Mouse (Mus musculus) frontal cortex, adult 2 months (tissue): ENCODE data around the gene Arf4. TPM values are rescaled to one million over a fixed set of nuclear protein-coding genes. Genes with fewer than 3 reads are reported as not detected.
"Not testable (repeated sequence)": the region's sequence is repeated elsewhere in the genome, so short reads cannot be mapped to it uniquely, and the experiment has no call there.

ENCODE experiments used
- DNase-seq, 2 experiments: peaks; one replicate each; pipeline ENCODE4 v3.0.0; 2022; ENCODE audit warnings: low spot score in 1 of 2; ENCODE audit errors: extremely low spot score in 1 of 2
- polyA plus RNA-seq: library from polyadenylated mRNA; depleted of rRNA; stranded (reverse); fragments of >200 nt; gene quantifications from 2 replicates; pipeline ENCODE4 v1.2.3, GENCODE M21; 2012

Arf4 gene
- polyA plus RNA-seq, 1 experiment, result 107 TPM

DNA sequence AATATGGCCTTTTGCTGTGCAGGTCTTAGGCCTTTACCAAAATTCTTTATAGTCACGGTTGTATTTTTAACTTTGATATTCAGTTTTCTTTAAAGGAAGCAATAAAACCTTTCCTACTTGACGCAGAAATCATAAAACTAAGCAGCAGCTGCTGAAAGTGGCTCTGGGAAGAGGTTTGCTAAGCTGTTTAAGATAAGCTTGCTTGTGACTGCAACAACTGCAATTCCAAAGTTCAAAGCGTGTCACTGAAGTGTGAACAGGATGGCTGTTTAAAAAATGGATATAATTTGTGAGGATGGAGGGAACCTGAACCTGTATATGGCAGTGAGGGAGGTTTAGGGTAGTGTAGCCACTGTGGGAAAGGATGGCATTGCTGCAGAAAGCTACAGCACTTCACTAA is 24.1 kb downstream of the Arf4 start:
- no peak for DNase-seq

DNA sequence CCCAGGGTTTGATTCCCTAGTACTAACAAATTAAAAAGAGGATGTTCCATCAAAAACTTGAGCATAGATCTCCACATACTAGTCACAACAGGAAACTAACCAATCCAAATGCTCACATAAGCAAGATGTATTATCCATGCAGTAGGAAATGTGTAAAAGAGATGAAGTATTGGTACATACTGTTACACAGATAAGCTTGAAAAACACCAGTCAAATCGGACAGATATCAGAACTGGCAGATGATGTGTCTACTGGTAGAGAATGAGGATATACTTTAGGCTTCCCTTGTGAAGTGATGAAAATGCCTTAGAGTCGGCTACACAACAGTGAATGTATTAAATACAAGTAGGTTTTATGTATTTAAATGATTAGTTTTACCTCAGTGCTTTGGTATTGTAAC is 24.6 kb downstream of the Arf4 start:
- no peak for DNase-seq

- DNase-seq, result no peak
Observed at GRCm38 (mm10) chr14:26663851-26664250, 26.0 kb downstream of the Arf4 start.

DNA sequence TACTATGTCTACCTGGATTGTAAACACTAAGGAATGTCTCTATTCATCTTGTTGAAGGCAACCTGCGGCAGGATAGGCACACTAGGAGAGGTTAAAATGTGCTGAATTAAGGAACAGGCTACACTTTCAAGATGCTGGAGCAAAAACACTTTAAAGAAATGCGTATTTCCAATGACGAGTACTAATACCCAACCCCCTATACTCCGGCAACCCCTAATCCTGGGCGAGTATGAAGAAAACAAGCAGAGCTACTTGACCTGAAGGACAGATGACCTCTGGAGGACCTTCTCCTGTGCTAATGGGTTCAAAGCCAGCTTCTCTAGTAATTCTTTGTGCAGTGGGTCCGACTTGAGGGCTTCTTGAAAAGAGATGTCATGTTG is 30.1 kb downstream of the Arf4 start:
- DNase-seq, result no peak

GRCm38 (mm10) chr14:26668371-26669291 is 30.8 kb downstream of the Arf4 start:
- peak; percentile 32 to 50 for DNase-seq

- DNase-seq, result peak; percentile 79 to 89
Observed at GRCm38 (mm10) chr14:26669292-26670073, 31.6 kb downstream of the Arf4 start, which contains the start of gene Pde12. TSS of gene Pde12 (minus strand) at chr14:26669883.

DNA sequence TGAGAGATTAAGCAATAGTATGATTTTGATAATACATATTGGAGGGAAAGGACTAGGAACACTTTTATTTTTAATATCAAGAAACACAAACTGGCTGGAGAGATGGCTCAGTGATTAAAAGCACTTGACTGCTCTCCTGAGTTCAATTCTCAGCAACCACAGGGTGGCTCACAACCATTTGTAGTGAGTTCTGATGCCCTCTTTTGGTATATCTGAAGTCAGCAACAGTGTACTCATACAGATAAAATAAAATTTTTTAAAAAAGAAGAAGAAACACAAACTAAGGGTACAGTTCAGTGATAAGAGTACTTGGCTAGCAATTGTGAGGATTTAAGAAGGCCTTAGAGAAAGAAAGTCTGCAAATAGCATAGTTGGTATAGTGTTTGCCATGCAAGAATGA is 33.1 kb downstream of the Arf4 start:
- DNase-seq, result no peak

- not testable (repeated sequence) for DNase-seq
Observed at GRCm38 (mm10) chr14:26671870-26672615, 34.2 kb downstream of the Arf4 start.

- DNase-seq, result not testable (repeated sequence)
Observed at GRCm38 (mm10) chr14:26674476-26675169, 36.7 kb downstream of the Arf4 start.

GRCm38 (mm10) chr14:26675371-26675770 is 37.5 kb downstream of the Arf4 start:
- DNase-seq, result no peak

- DNase-seq, result no peak
Observed at GRCm38 (mm10) chr14:26675791-26676190, 37.9 kb downstream of the Arf4 start.

GRCm38 (mm10) chr14:26690727-26691126 is 52.9 kb downstream of the Arf4 start:
- no peak for DNase-seq

- no peak for DNase-seq
Observed at GRCm38 (mm10) chr14:26691363-26691762, 53.5 kb downstream of the Arf4 start.

DNA sequence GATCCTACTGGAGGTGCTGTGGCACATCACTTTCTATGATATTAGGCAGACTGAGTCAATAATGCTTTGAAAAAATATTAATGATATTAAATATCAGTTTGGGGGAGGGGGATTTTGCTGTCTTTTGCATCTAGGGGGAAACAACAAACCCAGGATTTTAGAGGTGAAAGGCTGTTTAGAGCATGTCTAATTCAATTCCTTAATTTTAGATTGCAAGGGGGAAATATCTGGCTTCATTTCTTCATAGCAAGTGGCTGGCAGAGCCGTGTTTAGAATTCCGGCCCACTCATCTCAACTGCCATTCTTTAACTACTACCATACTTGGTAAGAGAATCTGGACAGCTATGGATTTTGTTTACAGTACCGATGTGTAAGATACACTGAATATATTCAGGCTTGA is 55.1 kb downstream of the Arf4 start, which contains the start of gene Dnah12:
Dnah12 (plus strand) TSS at position 301 of the 400 bp plus-strand sequence.
- DNase-seq, result no peak

DNA sequence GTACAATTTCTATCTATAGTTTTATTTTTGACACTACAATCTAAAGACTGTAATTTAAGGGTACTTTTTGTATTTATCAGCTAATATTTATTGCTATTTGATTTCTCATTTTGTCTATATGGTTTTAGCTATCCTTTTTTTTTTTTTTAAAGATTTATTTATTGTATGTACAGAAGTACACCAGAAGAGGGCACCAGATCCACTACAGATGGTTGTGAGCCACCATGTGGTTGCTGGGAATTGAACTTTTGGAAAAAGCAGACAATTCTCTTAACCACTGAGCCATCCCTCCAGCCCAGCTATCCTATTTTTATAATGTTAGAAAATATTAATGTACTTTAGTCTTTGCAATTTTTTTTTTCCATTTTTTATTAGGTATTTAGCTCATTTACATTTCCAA is 60.0 kb downstream of the Arf4 start:
- peak in 1 of 2 experiments; percentile 20 for DNase-seq

DNA sequence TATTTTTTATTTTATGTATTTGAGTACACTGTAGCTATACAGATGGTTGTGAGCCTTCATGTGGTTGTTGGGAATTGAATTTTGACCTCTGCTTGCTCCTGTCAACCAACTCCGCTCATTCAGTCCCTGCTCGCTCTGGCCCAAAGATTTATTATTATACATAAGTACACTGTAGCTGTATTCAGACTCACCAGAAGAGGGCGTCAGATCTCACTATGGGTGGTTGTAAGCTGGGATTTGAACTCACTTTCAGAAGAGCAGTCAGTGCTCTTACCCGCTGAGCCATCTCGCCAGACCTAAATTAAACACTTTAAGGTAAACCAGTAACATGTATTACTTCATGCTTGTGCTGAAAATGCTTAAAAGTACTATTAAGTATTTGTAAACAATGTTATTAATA is 67.4 kb downstream of the Arf4 start:
- not testable (repeated sequence) for DNase-seq
